Mouse (Mus musculus) testis, adult 2 months (tissue): Measurements from ENCODE around the gene Mfsd6.

Source experiments
- CTCF ChIP-seq: fragments of 200-500 bp; IDR thresholded peaks from 2 replicates; pipeline ENCODE4 v1.5.1; 2012; ENCODE audit warnings: low read depth, mild to moderate bottlenecking, inconsistent platforms, low read length, moderate library complexity; ENCODE audit not compliant: control insufficient read depth, insufficient read depth, insufficient replicate concordance
- POLR2A ChIP-seq: fragments of 200-500 bp; IDR thresholded peaks from 2 replicates; pipeline ENCODE4 v1.6.1; 2012; ENCODE audit warnings: low read depth, mild to moderate bottlenecking, inconsistent platforms, low read length, moderate library complexity; ENCODE audit not compliant: control insufficient read depth

DNA sequence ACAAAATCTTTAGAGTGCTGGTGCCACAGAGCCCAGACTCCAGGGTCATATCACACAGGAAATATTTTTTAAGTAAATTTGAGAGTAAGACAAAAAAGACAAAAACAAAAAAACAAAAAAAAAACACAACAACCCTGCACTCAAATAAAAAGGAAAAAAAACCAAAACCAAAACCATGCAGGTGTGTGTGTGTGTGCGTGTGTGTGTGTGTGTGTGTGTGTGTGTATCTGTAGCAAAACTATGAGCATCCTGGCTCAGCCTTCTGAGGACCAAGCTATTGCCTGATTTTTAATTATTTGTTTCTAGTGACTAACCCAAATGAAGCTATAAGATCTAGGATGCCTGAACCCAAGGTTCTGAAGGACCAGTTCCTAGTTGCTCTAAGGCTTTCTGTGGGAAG is 24.4 kb upstream of the Mfsd6 start:
- no peak for TF ChIP-seq CTCF
- no peak for TF ChIP-seq POLR2A
